Mouse (Mus musculus) ES-Bruce4 (cell line): ENCODE results near the gene Ddc.

Experiments
- CTCF ChIP-seq: IDR thresholded peaks from one replicate; pipeline ENCODE4 v1.8.1; 2011; ENCODE audit warnings: low read depth, low read length
- EP300 ChIP-seq: IDR thresholded peaks from 2 replicates; pipeline ENCODE4 v1.6.1; 2011; ENCODE audit warnings: low read depth, low read length; ENCODE audit not compliant: insufficient read depth
- POLR2A ChIP-seq: IDR thresholded peaks from one replicate; pipeline ENCODE4 v1.8.1; 2011; ENCODE audit warnings: low read length; ENCODE audit not compliant: insufficient read depth

- no peak for TF ChIP-seq CTCF
- no peak for TF ChIP-seq POLR2A
- TF ChIP-seq EP300, result no peak
Observed at GRCm38 (mm10) chr11:11891832-11892231, 6.1 kb downstream of the Ddc start.
